Mouse (Mus musculus) CD4-positive naive resting alpha-beta T cell, adult 76 days (primary cell): Measurements from ENCODE around the gene Sema6d. TPM values are rescaled to one million over a fixed set of nuclear protein-coding genes. Genes with fewer than 3 reads are reported as not detected.

ENCODE experiments used
- total RNA-seq: library from RNA; stranded (reverse); gene quantifications from one replicate; pipeline ENCODE4 v1.2.4, GENCODE M21; 2023

Gene Sema6d
- total RNA-seq = 1.4 TPM

GRCm38 (mm10) chr2:124089813-124090230 lies at the start of gene Sema6d:
Sema6d (plus strand) TSS chr2:124089969.

